Mouse (Mus musculus) liver, embryonic 15.5 days (tissue): Measurements from ENCODE around the gene Adtrp. TPM values are rescaled to one million over a fixed set of nuclear protein-coding genes. Genes with fewer than 3 reads are reported as not detected.

ENCODE experiments used
- ATAC-seq: fragments of 200-750 bp; cut with Nextera tagmentation; 2 replicates; pipeline ENCODE4 v1.8.0; 2017; ENCODE audit warnings: moderate number of reproducible peaks, mild to moderate bottlenecking, moderate library complexity; ENCODE audit not compliant: insufficient read depth
- H3K27ac ChIP-seq: fragments of 300-500 bp; sonication (generic); replicated peaks from 2 replicates; pipeline ENCODE4 v1.5.1; 2015; ENCODE audit warnings: mild to moderate bottlenecking, inconsistent platforms
- H3K27me3 ChIP-seq: fragments of 300-500 bp; sonication (generic); 2 replicates; pipeline ENCODE4 v1.6.1; 2015; ENCODE audit warnings: mild to moderate bottlenecking, inconsistent platforms
- H3K36me3 ChIP-seq: fragments of 300-500 bp; sonication (generic); replicated peaks from 2 replicates; pipeline ENCODE4 v1.6.1; 2015; ENCODE audit warnings: moderate library complexity, mild to moderate bottlenecking, inconsistent platforms
- H3K4me1 ChIP-seq: fragments of 300-500 bp; sonication (generic); replicated peaks from 2 replicates; pipeline ENCODE4 v1.6.1; 2015; ENCODE audit warnings: inconsistent platforms
- H3K4me2 ChIP-seq: fragments of 300-500 bp; sonication (generic); 2 replicates; pipeline ENCODE4 v1.6.1; 2015; ENCODE audit warnings: moderate library complexity, mild to moderate bottlenecking, inconsistent platforms
- H3K4me3 ChIP-seq: fragments of 300-500 bp; sonication (generic); replicated peaks from 2 replicates; pipeline ENCODE4 v1.5.1; 2015; ENCODE audit warnings: mild to moderate bottlenecking, inconsistent platforms
- H3K9ac ChIP-seq: fragments of 300-500 bp; sonication (generic); 2 replicates; pipeline ENCODE4 v1.6.1; 2015; ENCODE audit warnings: moderate library complexity, mild to moderate bottlenecking, inconsistent platforms
- H3K9me3 ChIP-seq: fragments of 300-500 bp; sonication (generic); replicated peaks from 2 replicates; pipeline ENCODE4 v1.6.1; 2016; ENCODE audit warnings: inconsistent platforms
- WGBS: fragments of 180-500 bp; shearing (Covaris S2); methylation state at CpG from one replicate; pipeline ENCODE4 v1.1.7; 2015; ENCODE audit warnings: mixed read lengths; ENCODE audit not compliant: insufficient replicate concordance; 5-methylcytosine and 5-hydroxymethylcytosine counted together
- polyA plus RNA-seq: library from polyadenylated mRNA; unstranded; fragments of >200 nt; fragmentation: Nextera tagmentation; extraction: Ambion mirVana; gene quantifications from 2 replicates; pipeline ENCODE4 v1.2.1, GENCODE M21; 2015

Gene Adtrp
- polyA plus RNA-seq, 1 experiment from 2014 or later, result 1.1 TPM

DNA sequence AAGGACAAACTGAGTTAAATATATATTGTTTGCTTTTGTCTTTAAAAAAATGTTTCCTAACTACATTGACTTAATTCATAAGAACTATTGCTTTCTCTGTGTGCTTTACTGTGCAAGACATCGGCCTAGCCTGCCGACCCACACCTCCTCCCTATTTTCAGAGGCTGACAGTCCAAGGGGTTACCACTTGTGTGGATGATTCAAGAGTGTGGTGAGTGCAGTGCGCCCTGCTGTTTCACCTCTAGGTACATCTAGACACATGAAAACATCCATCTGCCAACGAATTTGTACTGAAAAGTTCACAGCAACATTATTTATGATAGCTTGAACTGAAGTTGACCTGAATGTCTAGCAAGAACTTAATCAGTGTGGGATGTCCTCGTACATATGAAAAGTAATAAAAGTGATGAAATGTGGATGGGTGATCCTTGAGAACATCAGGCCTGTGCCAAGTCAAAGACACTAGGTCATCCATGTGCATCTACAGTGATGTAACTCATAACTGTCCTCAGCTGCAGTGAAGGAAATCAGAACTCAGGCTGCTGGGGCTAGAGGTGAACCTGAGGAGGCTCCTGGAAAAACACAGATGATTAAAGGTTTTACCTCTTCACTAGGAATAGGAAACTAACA is 106.9 kb downstream of the Adtrp start:
- Histone ChIP-seq H3K4me1 (no peaks in the 10 kb centered on the region), H3K36me3 (no peaks in the 10 kb centered on the region), H3K4me2 (no peak overlapping the region), H3K27me3 (no peaks in the 10 kb centered on the region), H3K9ac (no peak overlapping the region), H3K9me3 (no peaks in the 10 kb centered on the region), H3K27ac (no peak overlapping the region), H3K4me3 (no peak overlapping the region)
- no peak for ATAC-seq
- WGBS, result 55% methylated on average over 5 of the region's 5 CpGs

- Histone ChIP-seq H3K27me3 (no peaks in the 10 kb centered on the region), H3K9me3 (no peaks in the 10 kb centered on the region), H3K4me1 (no peaks in the 10 kb centered on the region), H3K9ac (no peak overlapping the region), H3K4me3 (no peak overlapping the region), H3K27ac (no peak overlapping the region), H3K4me2 (no peak overlapping the region), H3K36me3 (no peaks in the 10 kb centered on the region)
- WGBS, result 48% methylated on average over 10 of the region's 10 CpGs
- ATAC-seq, result no peak
Observed at GRCm38 (mm10) chr13:41737628-41738309, 109.7 kb downstream of the Adtrp start.

- 72% methylated on average over 8 of the region's 8 CpGs for WGBS
- Histone ChIP-seq H3K4me1 (no peaks in the 10 kb centered on the region), H3K27me3 (no peaks in the 10 kb centered on the region), H3K4me3 (no peak overlapping the region), H3K9ac (no peak overlapping the region), H3K36me3 (no peaks in the 10 kb centered on the region), H3K4me2 (no peak overlapping the region), H3K9me3 (no peaks in the 10 kb centered on the region), H3K27ac (no peak overlapping the region)
- no peak for ATAC-seq
Observed at GRCm38 (mm10) chr13:41729660-41730059, 117.8 kb downstream of the Adtrp start.

DNA sequence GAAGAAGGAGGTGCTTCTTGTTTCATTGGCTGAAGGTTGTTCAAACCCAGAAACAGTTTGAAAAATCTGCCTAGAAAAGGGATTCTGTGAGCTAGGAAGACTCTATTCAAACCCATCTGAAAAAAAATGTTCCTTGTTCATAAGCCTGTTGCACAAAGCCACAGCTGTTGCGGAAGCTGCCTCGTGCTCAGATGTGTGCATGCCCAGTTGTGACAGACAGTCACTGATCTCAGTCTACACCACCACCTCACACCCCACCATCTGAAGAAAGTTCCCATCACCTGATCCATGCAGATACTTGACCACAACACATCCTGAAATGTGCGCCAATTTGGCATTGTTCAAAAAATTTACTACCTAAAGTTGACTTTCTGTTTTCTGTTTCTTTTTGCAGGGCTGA is 119.7 kb downstream of the Adtrp start:
- H3K27me3 ChIP-seq, result no peaks in the 10 kb centered on the region
- no peak overlapping the region for H3K27ac ChIP-seq
- H3K4me2 ChIP-seq, result no peak overlapping the region
- no peak for ATAC-seq
- no peak overlapping the region for H3K4me3 ChIP-seq
- no peaks in the 10 kb centered on the region for H3K4me1 ChIP-seq
- H3K9ac ChIP-seq, result no peak overlapping the region
- 60% methylated on average over 3 of the region's 3 CpGs for WGBS
- H3K9me3 ChIP-seq, result no peaks in the 10 kb centered on the region
- no peaks in the 10 kb centered on the region for H3K36me3 ChIP-seq

GRCm38 (mm10) chr13:41719331-41719730 is 128.2 kb downstream of the Adtrp start:
- Histone ChIP-seq H3K27ac (no peak overlapping the region), H3K4me1 (no peaks in the 10 kb centered on the region), H3K4me2 (no peak overlapping the region), H3K9ac (no peak overlapping the region), H3K36me3 (no peaks in the 10 kb centered on the region), H3K4me3 (no peak overlapping the region), H3K27me3 (no peaks in the 10 kb centered on the region), H3K9me3 (no peaks in the 10 kb centered on the region)
- ATAC-seq, result no peak
- WGBS, result 82% methylated on average over 16 of the region's 16 CpGs

DNA sequence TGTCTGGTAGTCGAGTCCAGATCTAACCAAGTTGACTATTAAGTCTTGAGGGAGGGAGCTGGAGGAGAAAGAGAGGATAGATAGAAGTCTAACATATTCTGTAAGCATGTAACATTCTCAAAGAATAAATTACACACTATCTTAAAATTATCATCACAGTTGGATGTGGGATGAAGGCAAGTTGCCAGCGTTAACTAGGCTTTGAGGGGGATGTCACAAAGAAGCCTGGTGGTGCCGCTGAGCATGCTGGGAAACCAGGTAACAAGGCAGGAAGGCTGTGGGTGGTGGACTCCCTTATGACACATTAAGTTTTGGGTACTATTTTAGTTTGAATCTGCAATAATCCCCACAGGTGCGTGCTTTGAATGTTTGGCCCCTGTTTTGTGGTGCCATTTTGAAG is 129.4 kb downstream of the Adtrp start:
- 56% methylated on average over 4 of the region's 4 CpGs for WGBS
- H3K36me3 ChIP-seq, result no peaks in the 10 kb centered on the region
- ATAC-seq, result no peak

More for the DNA sequence above, 129.4 kb downstream of the Adtrp start:
- Histone ChIP-seq H3K27ac (no peak overlapping the region), H3K27me3 (no peaks in the 10 kb centered on the region), H3K4me1 (no peaks in the 10 kb centered on the region), H3K9ac (no peak overlapping the region), H3K4me2 (no peak overlapping the region), H3K4me3 (no peak overlapping the region), H3K9me3 (no peaks in the 10 kb centered on the region)

Other genes with a start within 250 kb of the Adtrp start
- gene Tmem170b, start 241.8 kb downstream of the Adtrp start, polyA plus RNA-seq, result 5.8 and 6.2 TPM in 2 replicates
- 2.0 and 2.8 TPM in 2 replicates for gene Hivep1, start 204.3 kb upstream of the Adtrp start, polyA plus RNA-seq